Mouse (Mus musculus) CH12.LX (cell line): ENCODE measurements at regions not wholly inside any gene's neighbourhood (a gene's known extent, or its start where the extent isn't known, plus 50 kb on each side); places are given as distances from the start of the nearest gene placed in this dataset.

Experiments used
- CHD2 ChIP-seq: IDR thresholded peaks from 2 replicates; pipeline ENCODE4 v1.6.1; 2011; ENCODE audit warnings: low read length, improper control_type of control experiment
- CTCF ChIP-seq, 2 experiments: IDR thresholded peaks in 1 of 2; conservative IDR thresholded peaks in 1 of 2; 2 replicates each; pipeline ENCODE4 v1.5.1; 2011 to 2012; ENCODE audit warnings: low read depth in 2 of 2, low read length in 2 of 2, improper control_type of control experiment in 1 of 2, inconsistent platforms in 1 of 2, mild to moderate bottlenecking in 1 of 2, moderate library complexity in 1 of 2
- EP300 ChIP-seq: IDR thresholded peaks from 2 replicates; pipeline ENCODE4 v1.6.1; 2011; ENCODE audit warnings: low read length, improper control_type of control experiment
- GABPA ChIP-seq: IDR thresholded peaks from 2 replicates; pipeline ENCODE4 v1.6.1; 2012; ENCODE audit warnings: low read depth, low read length, improper control_type of control experiment, inconsistent platforms; ENCODE audit not compliant: insufficient replicate concordance
- HCFC1 ChIP-seq: IDR thresholded peaks from 2 replicates; pipeline ENCODE4 v1.6.1; 2012; ENCODE audit warnings: low read depth, mild to moderate bottlenecking, inconsistent platforms, low read length, improper control_type of control experiment
- MAFK ChIP-seq: IDR thresholded peaks from 2 replicates; pipeline ENCODE4 v1.6.1; 2011; ENCODE audit warnings: low read length, improper control_type of control experiment; ENCODE audit not compliant: insufficient replicate concordance
- MAX ChIP-seq: IDR thresholded peaks from 2 replicates; pipeline ENCODE4 v1.6.1; 2011; ENCODE audit warnings: low read length, improper control_type of control experiment
- MEF2A ChIP-seq: IDR thresholded peaks from 2 replicates; pipeline ENCODE4 v1.6.1; 2014; ENCODE audit warnings: low read depth, mild to moderate bottlenecking, inconsistent platforms, low read length, improper control_type of control experiment, borderline replicate concordance
- POLR2A ChIP-seq: IDR thresholded peaks from 2 replicates; pipeline ENCODE4 v1.6.1; 2011; ENCODE audit warnings: low read depth, mild to moderate bottlenecking, improper control_type of control experiment, low read length
- POLR2AphosphoS2 ChIP-seq: IDR thresholded peaks from 2 replicates; pipeline ENCODE4 v1.6.1; 2011; ENCODE audit warnings: low read depth, low read length, improper control_type of control experiment
- TBP ChIP-seq: conservative IDR thresholded peaks from 2 replicates; pipeline ENCODE4 v1.6.1; 2011; ENCODE audit warnings: low read depth, low read length, improper control_type of control experiment

GRCm38 (mm10) chr2:17168896-17169295, 562.4 kb downstream of the Nebl start:
- TF ChIP-seq POLR2A = no peak
- TF ChIP-seq GABPA = no peak
- TF ChIP-seq MAFK = no peak
- TF ChIP-seq CTCF (conservative IDR thresholded peaks at IDR 0.05 in 1 of 2, IDR thresholded peaks at IDR 0.05 in 1 of 2; ENCODE audit: low read depth in 2 of 2, low read length in 2 of 2) = no peak
- TF ChIP-seq MEF2A = no peak
- no peak for TF ChIP-seq MAX
- TF ChIP-seq TBP = no peak
- TF ChIP-seq POLR2AphosphoS2 = no peak
- TF ChIP-seq HCFC1 = no peak
- TF ChIP-seq CHD2 = no peak
- no peak for TF ChIP-seq EP300
